ENCODE assay signal across 37 mouse cellular contexts in the genomic region with DNA sequence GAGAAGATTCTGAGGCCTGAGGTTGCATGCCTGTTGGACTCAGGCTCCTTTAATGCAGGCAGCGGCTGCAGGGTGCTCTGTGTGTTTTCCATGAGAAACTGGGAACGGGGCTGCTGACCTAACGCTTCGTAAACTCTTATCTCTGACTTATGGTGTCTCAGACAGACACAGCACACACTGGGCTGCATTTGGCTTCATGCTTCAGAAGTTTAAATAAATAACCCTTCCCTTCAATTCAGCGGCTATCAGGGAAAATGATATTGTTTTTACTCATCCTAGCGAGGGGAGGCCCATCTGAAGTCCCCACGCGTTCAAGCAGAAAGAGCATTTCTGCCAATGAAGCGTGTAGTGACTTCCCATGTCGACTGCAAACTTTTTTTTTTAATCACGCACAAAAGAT. TPM values are rescaled to one million over a fixed set of nuclear protein-coding genes. Genes with fewer than 3 reads are reported as not detected.
DNase-seq lines count a peak whose midpoint lies in the region; ATAC-seq and TF ChIP-seq lines count a peak whose summit lies in the region.
"Had no signal": no experiment of that assay in that cellular context is flagged by ENCODE, and none has a peak within 500 bp of the region (broad histone marks: within the 10 kb centered on the region; RNA-seq: fewer than 3 reads in every experiment).

No protein-coding gene starts in this region.

- DNase-seq in hindbrain, embryonic 10.5 days (ENCODE audit: low spot score): no peak
- peak; percentile 82 for DNase-seq in kidney, postnatal 0 days (ENCODE audit: low spot score)
- DNase-seq in kidney, adult 9 months: no peak
- peak; percentile 51 for DNase-seq in Muller cell, postnatal 12 days (ENCODE audit: inconsistent ontology term)
- DNase-seq in brain, embryonic 14.5 days (ENCODE audit: low read depth): peak; percentile 26
- DNase-seq in spleen, postnatal 36 days (ENCODE audit: low spot score in 2 of 2): no peak
- DNase-seq: B cell, adult 2 months; cerebellum, adult 8-10 months; cerebellum, postnatal 25 days; gastrocnemius, adult 2 months; gastrocnemius, postnatal 36 days; heart, adult 18-20 months; heart, postnatal 4 days; kidney, adult 8-10 months; layer of hippocampus, adult 9-11 months; liver; lung, adult 2 months; lung, postnatal 14 days; right cerebral cortex, postnatal 25 days; spleen, adult 18-20 months; thymus, adult 18-20 months; thymus, postnatal 4 days had no signal

- peaks cover 8% of the 10 kb centered on the region; the same call in 1 of the 2 replicates for H3K4me1 ChIP-seq in hindbrain, embryonic 10.5 days (replicated peaks)
- no peaks in the 10 kb centered on the region for H3K4me1 ChIP-seq in hindbrain, embryonic 12.5 days
- peaks cover 7% of the 10 kb centered on the region; the same call in 1 of the 2 replicates for H3K4me1 ChIP-seq in kidney, postnatal 0 days (replicated peaks; ENCODE audit: insufficient read depth, low read length)
- H3K4me1 ChIP-seq: embryonic facial prominence, embryonic 10.5 days; embryonic facial prominence, embryonic 15.5 days; forebrain, embryonic 15.5 days; intestine, embryonic 15.5 days had no signal

- H3K27ac ChIP-seq in hindbrain, embryonic 10.5 days: 0 out of 2 replicates have a peak overlapping the region, but pooled peaks have one; percentile 45
- H3K27ac ChIP-seq in hindbrain, embryonic 12.5 days: no peak overlapping the region
- H3K27ac ChIP-seq in kidney, postnatal 0 days: peak overlapping the region; percentile 66; the same call in 1 of the 2 replicates
- H3K27ac ChIP-seq: embryonic facial prominence, embryonic 10.5 days; embryonic facial prominence, embryonic 15.5 days; forebrain, embryonic 15.5 days; gastrocnemius, adult 2 months; intestine, embryonic 15.5 days; liver, embryonic 14.5 days; midbrain, embryonic 10.5 days; neural tube, embryonic 13.5 days; stomach, postnatal 0 days had no signal

- H3K4me2 ChIP-seq in hindbrain, embryonic 12.5 days (replicated peaks): no peak overlapping the region
- no peak overlapping the region for H3K4me2 ChIP-seq in kidney, postnatal 0 days (ENCODE audit: low read length)
- H3K4me2 ChIP-seq: embryonic facial prominence, embryonic 15.5 days; forebrain, embryonic 15.5 days; heart, embryonic 11.5 days; intestine, embryonic 15.5 days; neural tube, embryonic 13.5 days had no signal

- no peak for ATAC-seq in hindbrain, embryonic 12.5 days (ENCODE audit: low FRiP score)
- peak; percentile 70; the same call in 1 of the 2 replicates for ATAC-seq in kidney, postnatal 0 days (replicated peaks; ENCODE audit: low FRiP score, low read depth)
- ATAC-seq: forebrain, embryonic 15.5 days; hindbrain, embryonic 16.5 days; intestine, embryonic 15.5 days; midbrain, embryonic 16.5 days had no signal

- no peak overlapping the region for H3K4me3 ChIP-seq in hindbrain, embryonic 10.5 days
- no peak overlapping the region for H3K4me3 ChIP-seq in hindbrain, embryonic 12.5 days
- no peak overlapping the region for H3K4me3 ChIP-seq in kidney, postnatal 0 days (replicated peaks; ENCODE audit: low read depth, low read length)
- H3K4me3 ChIP-seq: embryonic facial prominence, embryonic 10.5 days; embryonic facial prominence, embryonic 15.5 days; forebrain, embryonic 15.5 days; gastrocnemius, adult 2 months; intestine, embryonic 15.5 days; midbrain, embryonic 10.5 days; myocyte; neural tube, embryonic 13.5 days had no signal

- no peaks in the 10 kb centered on the region for H3K36me3 ChIP-seq in hindbrain, embryonic 10.5 days
- H3K36me3 ChIP-seq in hindbrain, embryonic 12.5 days: no peaks in the 10 kb centered on the region
- H3K36me3 ChIP-seq in kidney, postnatal 0 days (ENCODE audit: insufficient read depth, low read length): no peaks in the 10 kb centered on the region
- H3K36me3 ChIP-seq: embryonic facial prominence, embryonic 10.5 days; embryonic facial prominence, embryonic 15.5 days; forebrain, embryonic 15.5 days; intestine, embryonic 15.5 days; midbrain, embryonic 10.5 days; neural tube, embryonic 13.5 days had no signal

- H3K9me3 ChIP-seq in hindbrain, embryonic 10.5 days: no peaks in the 10 kb centered on the region
- no peaks in the 10 kb centered on the region for H3K9me3 ChIP-seq in hindbrain, embryonic 12.5 days (replicated peaks)
- H3K9me3 ChIP-seq in kidney, postnatal 0 days (replicated peaks; ENCODE audit: low read length): no peaks in the 10 kb centered on the region
- H3K9me3 ChIP-seq: embryonic facial prominence, embryonic 10.5 days; embryonic facial prominence, embryonic 15.5 days; forebrain, embryonic 15.5 days; intestine, embryonic 15.5 days; midbrain, embryonic 10.5 days; neural tube, embryonic 13.5 days had no signal

- H3K27me3 ChIP-seq in hindbrain, embryonic 10.5 days (ENCODE audit: insufficient read depth, poor library complexity, severe bottlenecking): no peaks in the 10 kb centered on the region
- no peaks in the 10 kb centered on the region for H3K27me3 ChIP-seq in hindbrain, embryonic 12.5 days
- H3K27me3 ChIP-seq in kidney, postnatal 0 days (ENCODE audit: insufficient read depth, low read length): no peaks in the 10 kb centered on the region
- H3K27me3 ChIP-seq: embryonic facial prominence, embryonic 15.5 days; forebrain, embryonic 15.5 days; intestine, embryonic 15.5 days; neural tube, embryonic 13.5 days had no signal

- TF ChIP-seq CTCF in kidney, postnatal 0 days (IDR thresholded peaks at IDR 0.05; ENCODE audit: low read depth): no peak
- TF ChIP-seq CTCF in brain, embryonic 14.5 days (IDR thresholded peaks at IDR 0.05; ENCODE audit: borderline replicate concordance, extremely low read depth, insufficient read depth, insufficient read length): no peak

- TF ChIP-seq POLR2A in brain, embryonic 14.5 days (IDR thresholded peaks at IDR 0.05; ENCODE audit: borderline replicate concordance, extremely low read depth, insufficient read depth, insufficient read length, poor library complexity, severe bottlenecking): no peak

- H3K9ac ChIP-seq in hindbrain, embryonic 12.5 days: no peak overlapping the region
- no peak overlapping the region for H3K9ac ChIP-seq in kidney, postnatal 0 days (ENCODE audit: low read depth, low read length)
- H3K9ac ChIP-seq: embryonic facial prominence, embryonic 15.5 days; forebrain, embryonic 15.5 days; intestine, embryonic 15.5 days; liver, embryonic 14.5 days; neural tube, embryonic 13.5 days had no signal

- WGBS in hindbrain, embryonic 10.5 days: 75% methylated on average over 11 of the region's 11 CpGs
- 59% methylated on average over 11 of the region's 11 CpGs for WGBS in hindbrain, embryonic 12.5 days
- WGBS in kidney, postnatal 0 days: 15% methylated on average over 11 of the region's 11 CpGs

RNA-seq across cellular contexts. Expression of a gene that starts 19.1 kb away (rescaled TPM):
- 284 and 304 TPM in 2 replicates for polyA plus RNA-seq in hindbrain, embryonic 10.5 days (2016; fragmentation: Nextera tagmentation; extraction: Ambion mirVana)
- polyA plus RNA-seq in hindbrain, embryonic 12.5 days (2016; fragmentation: Nextera tagmentation; extraction: Ambion mirVana): 228 and 234 TPM in 2 replicates
- polyA plus RNA-seq in kidney, postnatal 0 days (2015; fragmentation: Nextera tagmentation; extraction: Ambion mirVana): 401 and 416 TPM in 2 replicates
- polyA plus RNA-seq in brain, embryonic 14.5 days (2012; rRNA removed): 110 and 115 TPM in 2 replicates

RNA-seq across cellular contexts. Expression of a gene that starts 55.8 kb away (rescaled TPM):
- not detected in 2 replicates for polyA plus RNA-seq in hindbrain, embryonic 10.5 days (2016; fragmentation: Nextera tagmentation; extraction: Ambion mirVana)
- not detected in 2 replicates for polyA plus RNA-seq in hindbrain, embryonic 12.5 days (2016; fragmentation: Nextera tagmentation; extraction: Ambion mirVana)
- polyA plus RNA-seq in kidney, postnatal 0 days (2015; fragmentation: Nextera tagmentation; extraction: Ambion mirVana): not detected in 2 replicates
- polyA plus RNA-seq in brain, embryonic 14.5 days (2012; rRNA removed): not detected in 2 replicates
- polyA plus RNA-seq: embryonic facial prominence, embryonic 10.5 days; embryonic facial prominence, embryonic 15.5 days; forebrain, embryonic 15.5 days; heart, embryonic 11.5 days; heart, embryonic 16.5 days; hindbrain, embryonic 16.5 days; intestine, embryonic 15.5 days; limb, embryonic 11.5 days; liver, embryonic 14.5 days; lung, adult 2 months; midbrain, embryonic 10.5 days; midbrain, embryonic 16.5 days; myocyte; neural tube, embryonic 13.5 days; stomach, postnatal 0 days had no signal

Comparison
In these comparisons a context has a peak if more than half of its experiments do, and no peak if none do; other contexts are left out.
1. DNase-seq: peak in kidney, postnatal 0 days (single experiment), Muller cell, postnatal 12 days (single experiment) and brain, embryonic 14.5 days (single experiment); none in hindbrain, embryonic 10.5 days (single experiment), kidney, adult 9 months (single experiment) and spleen, postnatal 36 days (0 of 2).